Mouse (Mus musculus) sigmoid colon, adult 10 weeks (tissue): ENCODE data around the gene Abl2. TPM values are rescaled to one million over a fixed set of nuclear protein-coding genes. Genes with fewer than 3 reads are reported as not detected.

Experiments
- polyA plus RNA-seq: library from polyadenylated mRNA; stranded (reverse); fragments of 350-450 nt; fragmentation: Illumina TruSeq; extraction: RNeasy Lipid Tissue Mini Kit (QIAGEN cat#74804); gene quantifications from one replicate; pipeline ENCODE4 v1.2.3, GENCODE M21; 2014; ENCODE audit warnings: low read depth, low replicate concordance

Gene Abl2
- 7.5 TPM for polyA plus RNA-seq

DNA sequence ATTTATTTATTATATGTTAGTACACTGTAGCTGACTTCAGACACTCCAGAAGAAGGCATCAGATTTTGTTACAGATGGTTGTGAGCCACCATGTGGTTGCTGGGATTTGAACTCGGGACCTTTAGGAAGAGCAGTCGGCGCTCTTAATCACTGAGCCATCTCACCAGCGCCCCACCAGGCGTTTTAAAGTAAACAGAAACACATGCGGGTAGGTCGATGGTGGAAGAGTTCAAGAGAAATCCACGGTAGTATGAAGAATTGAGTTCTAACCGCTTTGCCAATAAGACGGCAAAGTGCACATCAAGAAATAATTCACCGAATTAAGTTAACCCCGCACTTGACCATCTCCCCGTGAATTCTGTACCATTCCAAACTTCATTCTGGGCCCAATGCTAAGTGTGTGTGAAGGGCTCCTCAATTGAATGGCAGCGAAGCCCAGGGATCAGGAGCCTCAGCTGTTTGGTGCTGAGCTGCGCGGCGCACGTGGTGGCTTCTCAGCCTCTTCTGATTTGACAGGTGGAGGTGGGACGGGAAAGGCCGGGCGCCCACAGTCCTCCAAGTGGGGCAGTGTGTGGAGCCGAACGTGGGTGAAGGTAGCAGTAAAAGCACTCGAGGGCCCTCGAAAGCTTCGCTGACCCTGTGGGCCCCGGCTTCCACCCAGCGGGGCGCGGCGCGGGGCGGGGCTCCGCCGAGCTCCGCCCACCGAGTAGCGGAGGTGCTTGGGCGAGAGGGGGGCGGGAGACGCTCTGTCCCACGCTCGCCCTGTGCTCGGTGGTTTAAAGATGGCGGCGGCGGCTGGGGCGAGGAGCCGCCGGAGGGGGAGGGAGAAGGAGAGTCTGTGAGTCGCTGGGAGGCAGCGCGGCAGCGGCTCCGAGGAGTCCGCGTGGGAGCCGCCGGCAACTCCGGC lies at the start of gene Abl2:
Gene Abl2 (plus strand): TSS at position 763 of the 907 bp plus-strand sequence.

DNA sequence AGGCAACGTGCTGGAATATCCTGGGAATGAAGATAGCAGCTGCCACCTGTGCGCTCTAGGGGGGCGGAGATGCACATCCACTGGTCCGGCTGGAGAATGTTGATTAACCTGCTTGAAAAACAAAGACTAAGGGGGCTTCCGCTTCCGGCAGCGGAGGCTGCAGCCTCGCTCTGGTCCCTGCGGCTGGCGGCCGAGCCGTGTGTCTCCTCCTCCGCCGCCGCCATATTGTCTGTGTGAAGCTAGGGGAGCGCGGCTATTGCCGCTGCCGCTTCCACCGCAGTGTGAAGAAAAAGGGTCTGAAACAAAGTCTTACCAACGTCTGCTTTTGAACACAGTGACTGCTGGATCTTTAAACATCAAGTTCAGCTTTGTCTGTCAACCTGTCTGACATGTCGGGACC lies 34.7 kb upstream of the Abl2 start, which contains the start of gene Gm10031:
Gene Gm10031 (plus strand): TSS at position 171 of the 400 bp plus-strand sequence.

DNA sequence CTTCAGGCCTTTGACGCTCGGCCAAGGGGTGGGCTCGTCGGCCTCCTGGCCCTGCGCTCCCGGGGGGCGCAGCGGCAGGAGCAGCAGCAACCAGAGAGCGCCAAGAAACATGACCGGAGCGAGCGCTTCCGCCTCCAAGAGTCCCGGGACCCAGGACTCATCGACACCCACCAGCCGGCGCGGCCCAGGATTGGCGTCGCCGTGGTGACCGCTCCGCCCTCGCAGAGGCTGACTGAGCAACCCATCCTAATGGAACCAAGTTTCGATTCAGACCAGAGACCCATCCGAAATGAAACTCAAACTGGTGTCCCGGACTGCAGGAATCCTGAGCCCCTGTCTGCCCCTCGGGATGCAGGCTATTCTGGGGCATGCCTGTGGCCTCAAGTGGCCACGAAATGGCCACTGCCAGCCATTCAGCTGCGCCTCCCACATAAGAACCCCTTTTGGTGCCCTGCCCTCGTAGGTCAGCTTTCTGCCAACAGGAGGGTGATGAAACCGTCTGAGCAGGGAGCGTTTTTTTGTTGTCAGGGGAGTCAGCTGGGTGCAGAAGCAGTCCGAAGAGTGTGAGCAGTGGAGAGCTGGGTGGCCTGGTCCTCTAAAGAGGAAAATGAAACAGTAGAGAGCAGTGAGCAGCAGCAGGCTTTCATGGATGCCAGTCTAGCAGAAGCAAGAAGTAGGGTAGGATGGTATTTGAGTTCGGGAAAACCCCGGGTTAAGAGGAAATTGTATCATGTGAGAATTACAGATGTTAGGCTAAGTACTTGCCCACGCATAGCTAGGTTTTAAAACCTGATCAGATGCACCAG lies 115.8 kb downstream of the Abl2 start, which contains the start of gene Tor3a:
Gene Tor3a (minus strand): TSS at position 162 of the 806 bp plus-strand sequence.

Other genes starting within 250 kb of the Abl2 start
- gene Nphs2, start 248.1 kb upstream of the Abl2 start, polyA plus RNA-seq, result not detected
- gene Gm2000, start 192.7 kb upstream of the Abl2 start, polyA plus RNA-seq, result 8.7 TPM
- 2.2 TPM for gene Axdnd1, start 137.6 kb upstream of the Abl2 start, polyA plus RNA-seq
- gene Soat1, start 84.5 kb upstream of the Abl2 start, polyA plus RNA-seq, result 84.2 TPM
- gene Gm10031, start 34.8 kb upstream of the Abl2 start, polyA plus RNA-seq, result 5.3 TPM
- gene Tor3a, start 115.6 kb downstream of the Abl2 start, polyA plus RNA-seq, result 23.8 TPM
- 145 TPM for gene Fam20b, start 160.3 kb downstream of the Abl2 start, polyA plus RNA-seq